Mouse (Mus musculus) erythroblast, embryonic 14.5 days (primary cell): ENCODE results near the gene Acp5.

Experiments used
- GATA1 ChIP-seq: IDR thresholded peaks from 2 replicates; pipeline ENCODE4 v1.6.1; 2012; ENCODE audit warnings: low read length, inconsistent platforms, mixed read lengths
- TAL1 ChIP-seq: IDR thresholded peaks from 3 replicates; pipeline ENCODE4 v1.6.1; 2012; ENCODE audit warnings: low read length, inconsistent platforms, mixed read lengths

GRCm38 (mm10) chr9:22116740-22117426 lies 18.6 kb downstream of the Acp5 start, which contains the start of gene Elof1:
- no peak for TF ChIP-seq GATA1
- TF ChIP-seq TAL1, result no peak
